Mouse (Mus musculus): ENCODE data around the gene Otop2.

The Otop2 gene

DNA sequence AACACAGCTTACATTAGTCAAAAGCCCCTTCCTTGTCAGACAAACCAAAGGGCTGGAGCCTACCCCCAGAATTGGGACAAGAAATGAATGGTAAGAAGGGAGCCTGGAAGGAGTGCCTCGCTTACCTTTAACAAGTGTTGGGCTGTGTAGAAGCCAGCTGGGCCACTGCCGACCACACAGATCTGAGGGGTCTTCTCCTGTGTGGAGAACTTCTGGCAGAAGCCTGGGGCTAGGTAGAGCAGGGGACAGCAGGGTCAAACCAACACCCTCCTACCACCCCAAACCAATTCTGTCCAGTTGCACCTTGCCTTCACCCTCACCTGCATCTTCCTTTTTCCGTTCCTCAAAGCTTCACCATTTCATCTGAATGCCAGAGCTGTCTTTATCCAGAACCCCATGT lies 31.0 kb upstream of the Otop2 start:
- no peak for DNase-seq (ENCODE audit: low spot score)

- DNase-seq (ENCODE audit: low spot score) = peak; percentile 96
Measured at GRCm38 (mm10) chr11:115276780-115277603, 30.0 kb upstream of the Otop2 start, which contains the start of gene Fdxr. TSS of gene Fdxr (minus strand) at chr11:115277050.

DNA sequence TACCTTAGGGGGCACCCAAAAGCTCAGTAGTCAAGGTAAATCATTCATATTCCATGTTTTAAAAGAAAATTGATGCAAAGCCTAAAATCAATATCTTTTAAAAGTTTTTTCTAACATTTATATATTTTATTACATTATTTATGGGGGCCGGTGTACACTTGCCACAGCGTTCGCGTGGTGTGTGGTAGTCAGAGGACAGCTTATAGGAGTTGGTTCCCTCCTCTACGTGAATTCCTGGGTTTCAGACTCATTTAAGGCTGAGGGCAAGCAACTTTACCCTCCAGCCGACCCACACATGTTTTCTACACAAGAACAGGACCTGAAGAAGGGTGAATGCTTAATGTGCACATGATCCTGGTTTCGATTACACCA lies 29.4 kb upstream of the Otop2 start:
- DNase-seq (ENCODE audit: low spot score) = no peak

- DNase-seq (ENCODE audit: low spot score) = no peak
Measured at GRCm38 (mm10) chr11:115278176-115278575, 28.8 kb upstream of the Otop2 start.

GRCm38 (mm10) chr11:115279726-115280125 lies 27.2 kb upstream of the Otop2 start:
- no peak for DNase-seq (ENCODE audit: low spot score)

DNA sequence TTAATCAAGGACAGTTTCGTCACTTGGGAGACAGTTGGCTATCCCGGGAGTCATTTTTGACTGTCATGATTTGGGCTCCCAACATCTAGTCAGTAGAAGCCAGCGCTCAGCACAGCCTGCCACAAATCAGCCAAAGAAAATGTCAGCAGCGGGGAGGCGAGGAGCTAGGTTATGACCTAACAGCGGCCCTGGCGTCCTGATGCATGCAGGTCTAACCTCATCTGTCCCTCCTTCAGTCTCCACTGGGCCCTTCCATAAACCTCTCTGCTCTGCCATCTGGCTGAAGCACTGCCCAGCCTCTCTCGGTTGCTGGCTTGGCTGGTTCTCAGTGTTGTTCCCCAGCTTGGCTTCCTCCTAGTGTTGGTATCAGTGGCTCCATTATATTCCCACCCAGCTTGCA lies 24.7 kb upstream of the Otop2 start:
- no peak for DNase-seq (ENCODE audit: low spot score)

DNA sequence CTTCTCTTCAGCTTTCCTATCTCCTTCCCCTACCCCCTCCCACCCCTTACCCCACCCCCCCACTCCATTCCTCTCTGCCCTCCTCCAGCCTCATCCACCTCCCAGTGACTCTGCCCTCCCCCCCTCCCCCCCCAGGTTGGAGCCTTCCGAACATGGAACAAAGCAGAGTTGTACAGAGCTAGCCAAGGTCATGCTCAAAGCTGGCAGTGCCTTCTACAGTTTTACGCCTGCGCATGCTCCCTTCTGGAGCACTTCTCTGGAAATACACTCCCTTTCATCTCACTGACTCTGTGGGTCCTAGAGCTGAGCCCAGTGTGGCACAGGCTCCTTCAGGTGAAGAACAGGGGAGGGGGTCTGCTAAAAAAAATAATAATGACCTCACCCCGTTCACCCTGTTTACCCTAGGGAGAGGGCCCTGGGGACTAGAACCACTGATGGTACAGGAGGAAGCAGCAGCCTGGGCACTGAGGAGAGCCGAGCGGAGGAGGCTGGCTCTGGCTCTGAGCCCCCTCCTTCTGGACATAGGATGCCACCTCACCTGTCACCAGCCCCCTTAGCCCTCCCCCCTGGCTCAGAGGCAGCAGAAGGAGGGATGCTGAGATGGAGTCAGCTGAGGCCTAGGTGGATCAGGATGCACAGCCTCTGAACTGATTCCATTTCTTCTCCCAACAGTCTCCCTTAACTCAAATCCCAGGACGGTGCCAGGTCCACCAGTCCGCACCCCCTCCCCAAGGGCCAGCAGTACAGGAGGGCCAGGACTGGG lies 24.1 kb upstream of the Otop2 start:
- no peak for DNase-seq (ENCODE audit: low spot score)

DNA sequence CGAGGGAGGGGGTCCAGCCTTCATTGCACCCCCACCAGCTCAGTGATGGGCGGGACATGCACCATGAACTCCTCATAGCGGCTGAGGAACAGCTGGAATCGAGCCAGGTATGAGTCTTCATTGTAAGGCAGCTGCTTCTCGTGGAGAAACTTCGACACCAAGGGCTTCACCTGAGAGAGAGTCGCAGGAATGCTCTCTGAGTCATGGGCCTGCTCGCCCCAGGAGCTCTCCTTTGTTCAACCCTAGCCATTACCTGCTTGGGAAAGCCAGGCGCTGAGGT lies 23.5 kb upstream of the Otop2 start:
- DNase-seq (ENCODE audit: low spot score) = no peak

GRCm38 (mm10) chr11:115283891-115284620 lies 22.9 kb upstream of the Otop2 start:
- no peak for DNase-seq (ENCODE audit: low spot score)

DNA sequence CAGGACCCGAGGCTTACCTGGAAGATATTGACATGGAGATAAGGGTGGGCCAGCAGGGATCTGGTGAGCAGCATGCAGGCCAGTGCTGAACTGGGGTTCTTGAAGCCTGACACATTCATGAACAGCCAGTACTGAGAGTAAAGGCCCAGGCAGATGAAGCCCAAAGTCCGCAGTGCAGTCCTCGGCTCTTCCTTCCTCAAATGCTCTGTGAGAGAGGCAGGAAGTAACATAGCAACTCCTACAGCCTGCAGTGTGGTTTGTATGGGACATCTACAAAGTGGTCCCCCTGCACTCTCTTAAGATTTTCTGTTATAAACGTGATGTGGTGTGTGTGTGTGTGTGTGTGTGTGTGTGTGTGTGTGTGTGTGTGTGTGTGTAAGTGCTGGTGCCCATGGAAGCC lies 21.7 kb upstream of the Otop2 start:
- DNase-seq (ENCODE audit: low spot score) = no peak

DNA sequence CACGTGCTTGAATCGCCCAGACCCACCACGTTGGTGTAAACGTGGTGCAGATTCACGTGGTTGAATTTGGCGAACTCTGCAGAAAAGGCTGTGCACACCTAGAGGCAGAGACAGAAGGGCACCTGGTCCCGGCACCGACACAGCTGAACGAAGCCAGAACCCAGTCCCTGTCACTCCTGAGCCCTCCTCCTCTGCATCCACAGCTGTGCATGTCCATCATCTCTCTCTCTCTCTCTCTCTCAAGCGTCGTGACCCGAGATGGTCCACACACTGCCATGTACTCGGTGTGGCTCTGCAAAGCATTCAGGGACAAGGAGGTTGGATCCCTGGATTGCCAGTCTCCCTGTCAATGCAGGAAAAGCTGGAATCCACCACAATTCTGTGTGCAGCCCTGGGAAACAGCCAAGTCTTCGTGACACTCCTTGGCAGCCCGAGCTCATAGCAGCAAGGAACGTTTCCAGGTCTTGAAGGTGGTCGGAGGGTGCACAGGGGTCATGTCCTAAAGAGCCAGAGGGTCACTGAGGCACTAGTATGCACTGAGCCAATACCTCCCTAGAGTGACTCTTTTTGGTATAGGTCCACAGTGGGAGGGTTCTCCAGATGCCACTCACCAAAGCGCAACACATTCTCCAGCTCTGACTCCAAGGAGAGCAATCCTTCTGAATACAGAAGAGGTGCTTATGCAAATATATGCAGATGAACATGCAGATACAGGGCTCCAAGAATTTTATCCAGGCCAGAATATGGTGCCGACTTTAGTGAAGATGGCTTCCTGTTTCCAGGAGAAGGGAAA lies 20.6 kb upstream of the Otop2 start:
- DNase-seq (ENCODE audit: low spot score) = no peak

DNA sequence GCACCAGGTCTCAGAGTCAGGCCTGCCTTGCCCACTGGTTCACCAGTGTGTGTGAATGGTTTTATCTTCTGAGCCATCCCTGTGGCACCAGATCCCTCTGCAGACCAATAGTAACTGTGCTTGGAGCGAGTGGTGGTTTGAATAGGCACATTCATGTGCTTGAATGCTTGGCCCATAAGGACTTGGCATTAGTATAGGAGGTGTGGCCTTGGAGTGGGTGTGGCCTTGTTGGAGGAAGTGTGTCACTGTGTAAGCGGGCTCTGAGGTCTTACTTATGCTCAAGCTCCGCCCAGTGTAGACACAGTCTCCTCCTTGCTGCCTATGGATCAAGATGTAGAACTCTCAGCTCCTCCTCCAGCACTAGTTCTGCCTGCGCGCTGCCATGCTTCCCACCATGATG lies 19.6 kb upstream of the Otop2 start:
- DNase-seq (ENCODE audit: low spot score) = no peak

DNA sequence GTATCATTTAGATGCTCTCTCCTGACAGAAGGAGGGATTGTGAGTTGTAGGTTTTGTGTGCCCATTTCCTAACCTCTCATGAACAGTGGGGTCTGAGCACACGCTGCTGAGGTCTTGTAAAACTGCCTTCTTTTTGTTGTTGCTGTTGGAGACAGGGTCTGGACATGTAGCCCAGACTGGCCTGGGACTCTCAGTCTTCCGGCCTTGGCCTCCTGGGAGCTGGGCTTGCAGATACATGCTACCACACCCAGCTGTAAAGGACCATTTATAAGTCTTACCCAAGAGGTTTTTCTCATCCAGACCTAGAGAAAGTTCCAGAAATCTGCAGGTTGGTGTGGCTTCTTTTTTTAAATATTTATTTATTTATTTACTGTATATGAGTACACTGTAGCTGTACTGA lies 18.7 kb upstream of the Otop2 start:
- no peak for DNase-seq (ENCODE audit: low spot score)

DNA sequence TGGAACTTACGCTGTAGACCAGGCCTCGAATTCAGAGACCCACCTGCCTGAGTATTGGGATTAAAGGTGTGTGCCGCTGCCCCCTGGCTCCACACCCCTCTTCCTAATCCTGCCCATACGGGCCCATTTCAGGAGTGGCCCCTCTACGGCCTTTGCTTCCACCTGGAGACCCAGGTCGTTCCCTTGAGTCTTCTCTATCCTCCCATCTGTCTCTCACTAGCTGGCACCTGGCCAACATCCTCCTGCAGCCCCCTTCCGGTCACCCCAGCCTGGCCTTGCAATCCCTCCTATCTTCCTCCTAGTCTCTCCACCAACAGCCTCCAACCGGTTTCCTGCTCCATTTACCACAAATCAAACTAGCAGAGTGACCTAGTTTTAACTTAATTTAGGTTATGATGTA lies 17.1 kb upstream of the Otop2 start:
- no peak for DNase-seq (ENCODE audit: low spot score)

GRCm38 (mm10) chr11:115290314-115290713 lies 16.6 kb upstream of the Otop2 start:
- DNase-seq (ENCODE audit: low spot score) = no peak

DNA sequence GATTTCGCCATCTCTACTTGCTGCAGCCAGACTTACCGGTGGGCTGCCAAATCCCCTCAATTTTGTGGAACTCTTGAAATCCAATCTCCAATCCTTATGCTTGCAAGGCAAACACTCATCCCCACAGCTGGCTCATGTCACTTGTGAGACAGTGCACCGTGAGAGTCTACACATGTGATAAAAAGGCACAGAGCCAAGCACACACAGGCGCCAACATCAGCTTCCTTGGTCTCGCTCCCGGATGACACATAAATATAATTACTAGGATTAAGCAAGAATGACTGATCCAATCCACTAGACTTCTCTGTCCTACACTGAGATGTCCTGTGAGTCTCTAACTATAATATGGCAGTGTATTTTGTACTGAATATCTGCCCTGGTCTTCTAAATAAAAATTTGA lies 16.0 kb upstream of the Otop2 start:
- peak; percentile 68 for DNase-seq (ENCODE audit: low spot score)

- DNase-seq (ENCODE audit: low spot score) = no peak
Measured at GRCm38 (mm10) chr11:115291503-115291902, 15.5 kb upstream of the Otop2 start.

GRCm38 (mm10) chr11:115292631-115293375 lies 14.2 kb upstream of the Otop2 start:
- no peak for DNase-seq (ENCODE audit: low spot score)

GRCm38 (mm10) chr11:115295939-115296338 lies 11.0 kb upstream of the Otop2 start:
- no peak for DNase-seq (ENCODE audit: low spot score)

- DNase-seq (ENCODE audit: low spot score) = no peak
Measured at GRCm38 (mm10) chr11:115296471-115297210, 10.3 kb upstream of the Otop2 start.

Measured in ovary, postnatal 14 days (tissue).